Mouse (Mus musculus): ENCODE results near the gene Syt12.

DNA sequence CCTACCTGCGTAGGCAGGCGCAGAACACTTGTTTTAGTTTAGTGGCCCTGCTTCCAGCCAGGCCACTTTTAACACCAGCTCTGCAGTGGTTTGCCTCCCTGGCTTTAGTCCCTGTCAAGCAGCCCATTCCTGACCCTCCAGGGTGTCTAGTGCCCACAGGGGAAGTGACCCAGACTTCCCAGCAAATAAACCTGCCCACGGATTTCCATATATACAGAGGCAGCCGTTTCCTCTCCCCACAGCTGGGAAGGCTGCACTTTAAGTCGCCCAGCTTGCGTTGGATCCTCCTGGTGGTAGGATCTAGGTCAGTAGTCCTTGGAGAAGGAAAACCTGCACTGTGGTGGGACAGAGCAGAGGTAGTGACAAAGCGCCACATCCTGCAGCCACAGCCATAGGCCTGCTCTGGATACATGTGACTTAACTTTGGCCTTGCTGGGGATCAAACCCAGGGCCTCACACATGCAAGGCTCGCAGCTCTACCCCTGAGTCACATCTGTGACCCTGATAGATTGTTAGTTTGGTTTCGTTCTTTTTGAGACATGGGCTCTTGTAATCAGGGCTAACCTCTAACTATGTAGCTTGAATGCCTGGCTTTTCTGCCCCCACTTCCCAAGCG lies 13.9 kb upstream of the Syt12 start:
- no peak for TF ChIP-seq POLR2A (IDR thresholded peaks at IDR 0.05; ENCODE audit: low read depth, low read length)
- no peak for TF ChIP-seq CTCF (IDR thresholded peaks at IDR 0.05; ENCODE audit: extremely low read depth, insufficient read length, insufficient replicate concordance, low read depth, low read length)

Measured in small intestine, adult 2 months (tissue).